Mouse (Mus musculus): ENCODE data around the gene Cth.
A peak's percentile ranks its signal among the peaks of the same experiment; 100 is the strongest.

The Cth gene

DNA sequence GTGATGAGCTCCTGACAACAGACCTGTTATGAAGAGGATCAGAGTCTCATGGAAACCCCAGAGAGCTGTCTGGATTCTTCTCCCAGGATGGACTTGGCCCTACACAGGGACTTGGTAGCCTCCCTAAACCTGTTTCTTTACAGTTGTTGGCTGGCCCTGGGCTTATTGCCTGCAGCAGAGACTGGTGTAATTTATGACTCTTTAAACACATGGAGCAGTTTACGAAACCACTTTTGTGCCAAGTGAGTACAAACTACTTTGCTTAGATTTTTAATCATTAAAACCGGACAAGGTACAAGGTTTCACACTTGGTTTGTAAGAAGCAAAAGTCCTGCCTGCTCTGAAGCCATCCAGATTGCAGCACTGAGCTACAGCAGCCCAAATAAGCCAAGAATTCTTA is 12.7 kb downstream of the Cth start:
- DNase-seq (ENCODE audit: low spot score in 2 of 2), result no peak

DNA sequence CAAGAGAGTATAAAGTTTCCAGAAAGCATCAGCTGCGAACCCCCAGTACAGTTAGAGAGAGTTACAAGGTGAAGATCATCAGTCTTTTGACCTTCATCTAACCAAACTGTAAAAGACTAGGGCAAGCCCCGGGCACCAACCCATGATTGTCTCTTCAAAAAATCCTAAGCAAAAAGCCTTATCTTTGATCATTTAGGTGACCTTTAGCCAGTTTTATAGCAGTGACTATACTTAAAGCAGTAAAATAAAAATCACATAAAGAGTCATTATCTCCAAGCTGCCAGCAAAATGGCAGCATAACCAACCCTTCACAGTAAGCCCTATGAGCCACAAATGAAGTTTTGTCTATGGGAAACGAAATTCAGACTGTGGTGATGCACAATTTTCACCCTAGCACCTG is 14.6 kb downstream of the Cth start:
- DNase-seq (ENCODE audit: low spot score in 2 of 2), result no peak

DNA sequence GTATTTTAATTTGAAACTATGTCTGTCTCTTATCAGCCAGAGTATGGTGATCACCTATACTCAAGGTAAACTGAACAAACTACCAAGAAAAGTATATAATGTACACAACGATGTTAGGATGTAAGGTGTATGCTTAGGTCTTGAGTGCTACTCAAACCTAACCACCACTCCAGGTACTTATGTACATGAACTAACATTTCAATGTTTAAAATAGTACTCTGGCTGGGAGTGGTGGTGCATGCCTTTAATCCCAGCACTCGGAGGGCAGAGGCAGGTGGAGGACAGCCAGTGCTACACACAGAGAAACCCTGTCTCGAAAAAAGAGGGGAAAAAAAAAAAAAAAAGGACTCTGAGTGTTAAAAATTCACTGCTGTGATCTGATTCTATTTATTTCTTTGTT is 16.7 kb downstream of the Cth start:
- no peak for DNase-seq (ENCODE audit: low spot score in 2 of 2)

DNA sequence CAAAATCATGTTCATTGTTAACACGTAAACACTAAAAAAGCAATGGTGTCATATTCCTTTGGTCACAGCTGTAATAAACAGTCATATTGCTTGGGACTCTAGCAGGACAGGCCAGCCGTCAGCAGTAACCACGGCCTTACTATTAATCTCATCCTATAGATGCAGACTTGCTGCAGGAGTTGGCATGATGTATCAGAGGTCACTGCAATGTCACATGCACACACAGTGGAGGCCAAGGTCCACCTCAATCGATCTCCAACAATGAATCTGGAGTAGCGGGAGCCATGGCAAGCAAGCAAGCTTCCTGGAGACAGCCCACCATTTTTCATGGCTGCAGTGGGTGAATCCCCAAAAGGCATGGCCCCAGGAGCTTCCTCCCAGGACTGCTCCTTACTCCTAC is 23.2 kb downstream of the Cth start:
- DNase-seq (ENCODE audit: low spot score in 2 of 2), result no peak

DNA sequence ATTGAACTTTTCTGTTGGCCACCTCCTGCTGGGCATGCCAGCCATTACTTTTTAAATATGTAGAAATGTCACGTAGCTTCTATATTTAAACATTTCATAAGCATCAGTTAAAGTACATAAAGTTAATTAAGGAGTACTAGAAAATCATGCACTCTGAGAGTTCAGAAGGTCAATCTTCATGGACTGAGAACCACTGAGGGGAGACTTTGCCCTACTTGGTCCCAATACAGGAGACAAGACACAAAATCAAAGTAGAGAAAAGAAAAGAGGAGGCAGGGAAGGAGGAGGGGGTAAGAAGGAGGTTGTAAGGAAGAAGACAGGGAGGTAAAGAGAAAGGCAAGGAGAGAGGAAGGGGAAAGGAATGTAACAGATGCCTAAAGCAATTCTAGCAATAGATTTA is 24.9 kb downstream of the Cth start:
- DNase-seq (ENCODE audit: low spot score in 2 of 2), result no peak

- DNase-seq (ENCODE audit: low spot score in 2 of 2), result no peak
Observed at GRCm38 (mm10) chr3:157897645-157898044, 27.2 kb downstream of the Cth start.

DNA sequence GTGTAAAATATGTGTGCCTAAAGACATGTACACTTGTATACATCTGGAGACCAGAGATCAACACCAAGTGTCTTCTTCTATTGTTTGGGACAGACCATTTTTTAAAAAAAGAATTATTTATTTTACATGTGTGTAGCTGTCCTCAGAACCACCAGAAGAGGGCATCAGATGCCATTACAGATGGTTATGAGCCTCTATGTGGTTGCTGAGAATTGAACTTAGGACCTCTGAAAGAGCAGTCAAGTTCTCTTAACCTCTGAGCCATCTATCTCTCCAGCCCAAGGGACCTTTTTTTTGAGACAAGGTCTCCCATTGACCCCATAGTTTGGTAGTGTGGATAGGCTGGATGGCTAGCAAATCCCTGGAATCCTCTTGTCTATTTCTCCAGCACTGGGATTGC is 33.1 kb downstream of the Cth start:
- no peak for DNase-seq (ENCODE audit: low spot score in 2 of 2)

GRCm38 (mm10) chr3:157884081-157884643 is 40.7 kb downstream of the Cth start:
- no peak for DNase-seq (ENCODE audit: low spot score in 2 of 2)

DNA sequence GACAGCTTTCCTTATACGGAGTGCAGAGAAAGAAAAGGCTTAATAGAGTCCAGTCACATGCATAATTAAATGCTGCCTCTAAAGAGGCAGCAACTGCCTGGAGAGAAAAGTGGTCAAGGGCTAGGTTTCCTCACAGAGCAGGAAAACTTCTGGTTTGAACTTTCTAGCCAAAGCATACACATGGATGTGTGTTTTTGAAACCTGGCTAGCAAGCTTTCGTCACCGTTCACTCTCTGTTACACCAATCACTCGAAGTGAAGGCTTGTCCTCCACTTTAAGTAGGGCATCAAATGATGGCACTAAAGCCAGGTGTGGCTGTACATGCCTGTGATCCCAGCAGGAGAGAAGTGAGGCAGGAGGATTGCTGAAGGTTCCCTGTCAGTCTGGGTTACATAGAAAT is 41.8 kb downstream of the Cth start:
- DNase-seq (ENCODE audit: low spot score in 2 of 2), result no peak

DNA sequence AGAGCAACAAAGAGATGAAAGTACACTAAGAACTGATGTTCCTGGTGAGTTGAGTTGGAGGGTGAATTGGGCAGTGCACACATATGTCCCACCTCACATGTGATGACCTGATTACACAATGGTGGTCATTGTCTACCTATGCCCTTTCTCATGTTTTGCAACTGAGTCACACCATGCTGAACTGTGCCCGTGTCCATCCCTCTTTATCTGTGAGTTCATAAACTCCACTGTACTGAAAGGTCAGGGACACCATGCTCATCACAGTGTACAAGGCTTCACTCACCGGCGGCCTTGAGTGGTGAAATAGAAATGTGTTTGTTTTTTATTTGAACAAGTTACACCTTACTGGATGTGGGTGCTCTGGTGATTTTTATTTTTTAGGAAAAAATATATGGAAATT is 42.9 kb downstream of the Cth start:
- no peak for DNase-seq (ENCODE audit: low spot score in 2 of 2)

DNA sequence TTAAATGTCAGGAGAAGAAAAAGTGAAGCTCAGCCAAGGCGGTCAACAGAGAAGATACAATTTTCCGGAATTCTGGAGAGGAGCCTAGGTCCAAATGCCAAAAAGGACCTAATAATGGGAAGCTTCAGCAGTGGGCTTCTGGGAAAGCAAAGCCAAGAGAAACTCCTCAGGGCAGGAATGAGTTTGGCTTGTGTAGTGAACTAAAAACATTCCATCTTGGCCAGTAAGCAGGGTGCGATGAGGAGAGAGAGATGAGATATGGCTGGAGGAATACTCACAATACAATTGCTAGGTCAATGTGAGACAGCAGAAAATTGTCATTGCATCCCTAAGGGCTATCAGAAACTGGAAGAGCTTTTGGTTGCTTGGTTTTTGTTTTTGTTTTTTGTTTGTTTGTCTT is 43.9 kb downstream of the Cth start:
- DNase-seq (ENCODE audit: low spot score in 2 of 2), result no peak

DNA sequence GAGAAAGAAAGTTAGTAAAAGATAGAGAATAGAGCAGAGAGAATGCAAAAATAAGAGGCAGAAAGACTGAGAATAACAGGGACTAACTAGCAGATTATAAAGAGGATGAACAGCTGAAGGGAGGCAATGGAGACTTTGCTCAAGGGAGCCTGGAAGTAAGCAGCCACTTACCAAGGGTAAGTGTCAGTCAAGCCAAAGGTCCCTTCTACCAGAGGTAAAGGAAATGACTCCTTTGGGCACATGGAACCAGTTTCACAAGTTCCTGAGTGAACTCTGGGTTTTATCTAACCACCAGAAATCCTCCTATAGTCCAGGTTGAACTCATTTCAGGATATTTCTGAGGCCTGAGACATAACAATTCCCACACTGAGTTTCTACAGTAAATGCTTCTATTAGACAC is 47.0 kb downstream of the Cth start:
- DNase-seq (ENCODE audit: low spot score in 2 of 2), result no peak

- DNase-seq (ENCODE audit: low spot score in 2 of 2), result peak; percentile 6 to 19
Observed at GRCm38 (mm10) chr3:157876439-157877156, 48.3 kb downstream of the Cth start.

DNA sequence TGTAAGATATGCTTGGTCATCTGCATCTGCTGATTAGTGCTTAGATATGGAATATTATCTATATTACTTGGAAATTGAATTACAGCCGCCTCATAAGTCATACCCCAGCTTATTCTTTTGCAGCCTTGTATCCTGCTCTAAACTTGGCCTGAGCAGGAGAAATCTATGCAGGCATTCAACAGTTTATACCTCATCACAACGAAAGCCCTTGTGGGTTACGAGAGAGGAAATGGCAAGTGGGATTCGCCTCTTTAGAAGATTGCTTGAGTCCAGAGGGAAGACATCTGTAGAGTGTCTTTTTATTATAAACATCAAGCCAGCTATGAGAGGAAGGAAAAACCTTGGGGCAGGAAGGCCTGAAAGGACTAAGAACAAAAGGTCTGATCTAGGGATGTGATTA is 52.0 kb downstream of the Cth start:
- no peak for DNase-seq (ENCODE audit: low spot score in 2 of 2)

- no peak for DNase-seq (ENCODE audit: low spot score in 2 of 2)
Observed at GRCm38 (mm10) chr3:157867836-157868235, 57.0 kb downstream of the Cth start.

GRCm38 (mm10) chr3:157866251-157866650 is 58.6 kb downstream of the Cth start:
- DNase-seq (ENCODE audit: low spot score in 2 of 2), result no peak

DNA sequence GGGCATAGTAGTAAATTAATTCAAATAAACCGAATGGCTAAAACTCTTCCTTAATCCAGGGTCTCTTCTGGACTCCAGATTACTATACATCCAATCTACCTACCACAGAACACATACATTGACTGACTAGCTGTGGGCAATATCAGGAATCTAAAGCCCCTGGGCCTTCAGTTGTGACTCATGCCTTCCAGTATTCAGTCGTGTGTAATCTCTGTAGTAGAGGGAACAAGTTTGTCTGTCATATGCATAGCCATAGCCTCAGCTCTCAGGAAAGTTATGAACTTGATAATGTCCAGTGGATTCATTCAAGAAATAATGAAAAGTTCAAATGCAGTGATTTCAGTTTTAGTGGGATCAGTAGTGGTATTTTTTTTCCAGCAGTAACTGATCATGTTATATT is 59.0 kb downstream of the Cth start:
- DNase-seq (ENCODE audit: low spot score in 2 of 2), result no peak

- no peak for DNase-seq (ENCODE audit: low spot score in 2 of 2)
Observed at GRCm38 (mm10) chr3:157865431-157865830, 59.4 kb downstream of the Cth start.

DNA sequence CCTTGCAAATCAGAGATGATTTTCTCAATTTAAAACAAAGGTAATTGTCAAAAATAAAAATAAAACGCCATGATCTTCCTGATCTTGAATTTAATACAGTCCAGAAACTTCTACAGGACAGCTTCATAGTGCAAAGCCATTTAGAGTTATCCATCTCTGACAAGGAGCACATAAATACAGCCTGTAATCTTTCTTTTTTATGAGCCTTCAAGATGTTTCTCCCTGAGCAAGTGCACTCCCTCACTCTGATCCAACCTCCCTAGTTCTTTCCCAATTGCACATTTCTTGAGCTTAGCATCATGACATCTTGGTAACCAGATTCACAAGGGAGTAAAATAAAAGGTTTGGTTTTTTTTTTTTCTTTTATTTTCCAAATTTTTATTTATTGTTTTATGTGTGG is 72.1 kb downstream of the Cth start:
- no peak for DNase-seq (ENCODE audit: low spot score in 2 of 2)

DNA sequence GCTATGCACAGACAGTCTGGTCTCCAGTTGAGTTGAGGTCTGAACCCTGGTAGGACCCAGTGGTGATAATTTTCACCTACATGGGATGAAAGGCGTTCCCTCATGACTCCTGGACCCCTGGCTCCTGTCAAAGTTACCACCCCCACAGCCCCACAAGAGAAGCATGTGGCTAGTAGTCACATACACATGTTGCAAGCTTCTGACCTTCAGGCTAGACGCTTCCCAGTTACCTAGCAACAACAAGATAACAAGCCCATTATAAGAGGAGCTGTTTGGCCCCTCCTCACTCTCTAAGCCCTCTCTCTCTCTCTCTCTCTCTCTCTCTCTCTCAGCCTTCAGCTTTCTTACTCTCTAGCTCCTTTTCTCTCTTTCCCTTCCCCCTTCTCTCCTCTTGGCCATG is 76.4 kb downstream of the Cth start:
- no peak for DNase-seq (ENCODE audit: low spot score in 2 of 2)

DNA sequence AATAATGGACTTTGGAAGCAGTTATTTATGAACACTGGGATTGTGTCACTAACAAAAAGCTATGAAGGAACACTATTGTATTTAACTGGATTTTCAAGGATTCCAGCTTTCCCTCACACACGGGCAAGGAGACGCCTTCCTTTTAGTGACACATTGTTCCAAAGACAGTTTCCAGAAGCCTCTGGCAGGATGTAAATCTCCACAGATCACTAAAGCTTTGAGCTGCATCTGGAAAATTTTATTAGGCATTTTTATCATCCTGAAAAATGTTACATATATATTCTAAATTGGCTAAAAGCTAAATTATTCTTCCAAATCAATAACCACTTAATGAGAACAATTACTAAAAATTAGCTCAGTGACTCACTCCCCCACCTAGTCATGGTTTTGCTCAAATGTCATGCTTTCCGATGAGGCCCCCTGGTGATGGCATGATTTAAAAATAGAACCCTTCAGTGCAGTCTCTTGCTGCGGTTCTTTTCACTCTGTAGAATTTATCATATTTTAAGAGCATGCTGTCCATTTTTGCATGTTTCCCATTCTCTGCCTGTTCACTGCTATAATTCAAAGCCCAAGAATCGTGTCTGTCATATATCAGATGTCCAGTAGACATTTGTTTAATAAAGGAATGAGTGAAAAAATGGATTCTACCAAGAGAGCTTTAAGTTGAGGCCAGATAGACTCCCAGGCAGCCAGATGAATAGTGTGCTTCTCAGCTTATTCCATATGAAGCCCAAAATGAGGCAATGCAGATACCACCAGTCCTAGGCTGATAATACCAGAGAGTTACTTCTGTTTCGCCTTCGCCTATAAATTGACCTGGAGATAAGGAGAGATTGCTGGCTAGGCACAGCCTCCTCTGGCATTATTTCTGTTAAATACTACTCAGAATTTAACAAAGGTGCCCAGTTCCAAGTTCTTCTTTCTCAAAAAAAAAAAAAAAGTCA is 77.3 kb downstream of the Cth start:
- no peak for DNase-seq (ENCODE audit: low spot score in 2 of 2)

Measured in heart, adult 9 months (tissue).